Mouse (Mus musculus): ENCODE measurements around the gene Acsm2. TPM values are rescaled to one million over a fixed set of nuclear protein-coding genes. Genes with fewer than 3 reads are reported as not detected.

Gene Acsm2
- total RNA-seq (2021) = not detected
- long read RNA-seq = 0 reads

- DNase-seq (ENCODE audit: low spot score in 2 of 2) = no peak
Measured at GRCm38 (mm10) chr7:119554040-119554439, at the start of gene Acsm2. Acsm2 (plus strand) TSS chr7:119554340.

- DNase-seq (ENCODE audit: low spot score in 2 of 2) = no peak
Measured at GRCm38 (mm10) chr7:119511143-119511542, 43.0 kb upstream of the Acsm2 start.

- peak; percentile 44 to 78 for DNase-seq (ENCODE audit: low spot score in 2 of 2)
Measured at GRCm38 (mm10) chr7:119513056-119513455, 41.1 kb upstream of the Acsm2 start.

- peak in 1 of 2 experiments; percentile 78 for DNase-seq (ENCODE audit: low spot score in 2 of 2)
Measured at GRCm38 (mm10) chr7:119515492-119516271, 38.5 kb upstream of the Acsm2 start.

GRCm38 (mm10) chr7:119516272-119516558 lies 37.9 kb upstream of the Acsm2 start:
- no peak for DNase-seq (ENCODE audit: low spot score in 2 of 2)

- DNase-seq (ENCODE audit: low spot score in 2 of 2) = no peak
Measured at GRCm38 (mm10) chr7:119519163-119519562, 35.0 kb upstream of the Acsm2 start, which contains the start of gene Acsm5. Acsm5 (plus strand) TSS chr7:119519463.

- peak; percentile 70 to 90 for DNase-seq (ENCODE audit: low spot score in 2 of 2)
Measured at GRCm38 (mm10) chr7:119519654-119520053, 34.5 kb upstream of the Acsm2 start.

- DNase-seq (ENCODE audit: low spot score in 2 of 2) = no peak
Measured at GRCm38 (mm10) chr7:119521816-119522215, 32.3 kb upstream of the Acsm2 start.

- DNase-seq (ENCODE audit: low spot score in 2 of 2) = no peak
Measured at GRCm38 (mm10) chr7:119522385-119522784, 31.8 kb upstream of the Acsm2 start.

- DNase-seq (ENCODE audit: low spot score in 2 of 2) = no peak
Measured at GRCm38 (mm10) chr7:119523389-119523788, 30.8 kb upstream of the Acsm2 start, which contains the start of gene Pdilt. Pdilt (minus strand) TSS chr7:119523489.

GRCm38 (mm10) chr7:119525881-119526281 lies 28.3 kb upstream of the Acsm2 start:
- peak; percentile 6 to 34 for DNase-seq (ENCODE audit: low spot score in 2 of 2)

- DNase-seq (ENCODE audit: low spot score in 2 of 2) = no peak
Measured at GRCm38 (mm10) chr7:119526486-119526885, 27.7 kb upstream of the Acsm2 start.

GRCm38 (mm10) chr7:119527135-119527534 lies 27.0 kb upstream of the Acsm2 start:
- no peak for DNase-seq (ENCODE audit: low spot score in 2 of 2)

- no peak for DNase-seq (ENCODE audit: low spot score in 2 of 2)
Measured at GRCm38 (mm10) chr7:119527548-119527947, 26.6 kb upstream of the Acsm2 start.

- no peak for DNase-seq (ENCODE audit: low spot score in 2 of 2)
Measured at GRCm38 (mm10) chr7:119528617-119529016, 25.5 kb upstream of the Acsm2 start.

GRCm38 (mm10) chr7:119532924-119533323 lies 21.2 kb upstream of the Acsm2 start:
- DNase-seq (ENCODE audit: low spot score in 2 of 2) = no peak

GRCm38 (mm10) chr7:119534389-119534788 lies 19.8 kb upstream of the Acsm2 start:
- DNase-seq (ENCODE audit: low spot score in 2 of 2) = no peak

- no peak for DNase-seq (ENCODE audit: low spot score in 2 of 2)
Measured at GRCm38 (mm10) chr7:119542445-119542844, 11.7 kb upstream of the Acsm2 start.

GRCm38 (mm10) chr7:119545572-119545971 lies 8.6 kb upstream of the Acsm2 start:
- DNase-seq (ENCODE audit: low spot score in 2 of 2) = no peak

- no peak for DNase-seq (ENCODE audit: low spot score in 2 of 2)
Measured at GRCm38 (mm10) chr7:119550471-119551222, 3.5 kb upstream of the Acsm2 start.

GRCm38 (mm10) chr7:119559789-119560451 lies 5.8 kb downstream of the Acsm2 start:
- no peak for DNase-seq (ENCODE audit: low spot score in 2 of 2)

- no peak for DNase-seq (ENCODE audit: low spot score in 2 of 2)
Measured at GRCm38 (mm10) chr7:119560452-119560835, 6.3 kb downstream of the Acsm2 start.
